Mouse (Mus musculus) testis, adult 2 months (tissue): Measurements from ENCODE around the gene Fbxw21.

Experiments
- CTCF ChIP-seq: fragments of 200-500 bp; IDR thresholded peaks from 2 replicates; pipeline ENCODE4 v1.5.1; 2012; ENCODE audit warnings: low read depth, mild to moderate bottlenecking, inconsistent platforms, low read length, moderate library complexity; ENCODE audit not compliant: control insufficient read depth, insufficient read depth, insufficient replicate concordance
- POLR2A ChIP-seq: fragments of 200-500 bp; IDR thresholded peaks from 2 replicates; pipeline ENCODE4 v1.6.1; 2012; ENCODE audit warnings: low read depth, mild to moderate bottlenecking, inconsistent platforms, low read length, moderate library complexity; ENCODE audit not compliant: control insufficient read depth

DNA sequence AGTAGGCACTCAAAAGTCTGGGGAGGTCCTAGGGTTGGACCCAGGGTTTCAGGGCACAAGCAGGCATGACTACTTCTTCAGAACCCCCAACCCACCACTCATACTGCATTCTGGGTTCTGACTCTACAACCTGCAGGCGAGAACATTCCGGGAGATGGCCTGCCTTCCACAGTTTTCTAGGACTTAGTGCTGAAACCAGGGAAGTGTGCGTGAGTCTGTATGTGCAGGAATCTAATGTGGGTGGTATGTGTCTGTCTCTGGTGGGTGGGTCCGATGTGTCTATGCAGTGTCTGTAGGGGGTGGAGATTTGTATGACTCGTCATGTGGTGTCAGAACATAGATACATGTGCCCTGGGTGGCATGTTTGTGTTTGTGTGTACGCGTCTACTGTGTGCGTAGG lies 63.5 kb downstream of the Fbxw21 start:
- no peak for TF ChIP-seq CTCF
- no peak for TF ChIP-seq POLR2A
